Mouse (Mus musculus) myocyte (in vitro differentiated cells): ENCODE measurements around the gene Tex264. TPM values are rescaled to one million over a fixed set of nuclear protein-coding genes. Genes with fewer than 3 reads are reported as not detected.
A peak's percentile ranks its signal among the peaks of the same experiment; 100 is the strongest.

Source experiments
- H3K27me3 ChIP-seq: one replicate; pipeline ENCODE4 v1.6.1; 2011; ENCODE audit not compliant: control insufficient read depth, insufficient read depth, insufficient read length
- H3K36me3 ChIP-seq: one replicate; pipeline ENCODE4 v1.6.1; 2011; ENCODE audit not compliant: control insufficient read depth, insufficient read depth
- H3K4me2 ChIP-seq: one replicate; pipeline ENCODE4 v1.6.1; 2011; ENCODE audit warnings: low read depth, control low read depth
- H3K4me3 ChIP-seq: one replicate; pipeline ENCODE4 v1.5.1; 2011; ENCODE audit warnings: mild to moderate bottlenecking, control low read depth, moderate library complexity
- H3K79me2 ChIP-seq: one replicate; pipeline ENCODE4 v1.6.1; 2011; ENCODE audit not compliant: control insufficient read depth, insufficient read depth
- H3ac ChIP-seq: one replicate; pipeline ENCODE4 v1.6.1; 2011; ENCODE audit not compliant: control insufficient read depth, insufficient read length
- CEBPB ChIP-seq: IDR thresholded peaks from 2 replicates; pipeline ENCODE4 v1.6.1; 2011; ENCODE audit warnings: mild to moderate bottlenecking, moderate library complexity; ENCODE audit not compliant: poor library complexity, insufficient read depth, severe bottlenecking
- E2F4 ChIP-seq: IDR thresholded peaks from one replicate; pipeline ENCODE4 v1.6.1; 2011; ENCODE audit warnings: mild to moderate bottlenecking, control low read depth, moderate library complexity; ENCODE audit not compliant: insufficient read depth
- MAX ChIP-seq: IDR thresholded peaks from one replicate; pipeline ENCODE4 v1.6.1; 2011; ENCODE audit warnings: low read depth, mild to moderate bottlenecking, control low read depth
- MYOD1 ChIP-seq, 3 experiments: IDR thresholded peaks; one replicate each; pipeline ENCODE4 v1.6.1; 2011; ENCODE audit warnings: control low read depth in 2 of 3, low read depth in 2 of 3, mild to moderate bottlenecking in 2 of 3, moderate library complexity in 1 of 3; ENCODE audit not compliant: insufficient read length in 2 of 3, control insufficient read depth in 1 of 3
- MYOG ChIP-seq, 3 experiments: IDR thresholded peaks; one replicate each; pipeline ENCODE4 v1.6.1; 2011; ENCODE audit warnings: control low read depth in 2 of 3, low read depth in 2 of 3, mild to moderate bottlenecking in 2 of 3; ENCODE audit not compliant: insufficient read length in 2 of 3, control insufficient read depth in 1 of 3, insufficient read depth in 1 of 3
- POLR2A ChIP-seq: IDR thresholded peaks from one replicate; pipeline ENCODE4 v1.6.1; 2011; ENCODE audit warnings: low read depth, mild to moderate bottlenecking, control low read depth, moderate library complexity; ENCODE audit not compliant: insufficient read length
- POLR2AphosphoS2 ChIP-seq: IDR thresholded peaks from one replicate; pipeline ENCODE4 v1.6.1; 2011; ENCODE audit warnings: low read depth, control low read depth; ENCODE audit not compliant: insufficient read length
- REST ChIP-seq: IDR thresholded peaks from one replicate; pipeline ENCODE4 v1.6.1; 2011; ENCODE audit warnings: mild to moderate bottlenecking, control low read depth, moderate library complexity; ENCODE audit not compliant: insufficient read depth, insufficient read length
- SRF ChIP-seq: IDR thresholded peaks from one replicate; pipeline ENCODE4 v1.6.1; 2011; ENCODE audit warnings: low read depth; ENCODE audit not compliant: control insufficient read depth, insufficient read length
- TCF12 ChIP-seq: IDR thresholded peaks from one replicate; pipeline ENCODE4 v1.6.1; 2011; ENCODE audit warnings: mild to moderate bottlenecking, control low read depth; ENCODE audit not compliant: poor library complexity, insufficient read depth, severe bottlenecking
- TCF3 ChIP-seq: IDR thresholded peaks from one replicate; pipeline ENCODE4 v1.6.1; 2011; ENCODE audit warnings: low read depth, control low read depth; ENCODE audit not compliant: insufficient read length
- USF1 ChIP-seq: IDR thresholded peaks from one replicate; pipeline ENCODE4 v1.6.1; 2011; ENCODE audit warnings: low read depth, mild to moderate bottlenecking, control low read depth, moderate library complexity
- polyA plus RNA-seq: library from polyadenylated mRNA; unstranded; fragments of >200 nt; fragmentation: generic; extraction: Trizol; gene quantifications from one replicate; pipeline ENCODE4 v1.2.1, GENCODE M21; 2012; ENCODE audit warnings: missing spikeins

Gene Tex264
- polyA plus RNA-seq, 1 experiment, result 111 TPM

DNA sequence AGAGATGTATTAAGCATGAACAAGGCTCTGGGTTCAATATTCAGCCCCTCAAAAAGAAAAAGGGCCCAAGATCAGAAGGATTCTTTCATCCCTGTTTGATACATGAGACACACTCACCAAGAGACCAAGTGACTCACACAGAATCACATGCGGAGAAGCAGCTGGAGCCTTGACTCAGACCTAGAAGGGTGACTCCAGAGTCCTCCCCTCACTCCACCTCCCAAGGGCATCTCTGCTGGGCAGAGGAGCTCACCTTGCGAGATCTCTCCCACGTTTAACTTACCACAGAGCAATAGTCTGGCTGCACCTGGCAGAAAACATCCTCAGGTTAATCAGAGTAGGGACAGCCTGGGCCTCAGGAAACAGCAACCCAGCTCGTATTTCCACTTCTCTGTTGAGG is 7.5 kb downstream of the Tex264 start:
- H3K4me2 ChIP-seq, result no peak overlapping the region
- H3K27me3 ChIP-seq, result no peaks in the 10 kb centered on the region
- no peak overlapping the region for H3K4me3 ChIP-seq
- peaks cover 6% of the 10 kb centered on the region for H3K36me3 ChIP-seq
- no peak overlapping the region for H3ac ChIP-seq
- peaks cover 6% of the 10 kb centered on the region for H3K79me2 ChIP-seq
- TF ChIP-seq E2F4 (no peak), SRF (no peak), POLR2AphosphoS2 (no peak), MYOG (IDR thresholded peaks at IDR 0.05; ENCODE audit: control insufficient read depth in 1 of 3, insufficient read depth in 1 of 3, insufficient read length in 2 of 3, low read depth in 2 of 3) (peak in 2 of 3 experiments; percentile 62 to 72), TCF3 (no peak), CEBPB (no peak), MAX (no peak), MYOD1 (IDR thresholded peaks at IDR 0.05; ENCODE audit: control insufficient read depth in 1 of 3, insufficient read length in 2 of 3, low read depth in 2 of 3) (peak in 2 of 3 experiments; percentile 15 to 64), USF1 (peak; percentile 9), REST (no peak)

DNA sequence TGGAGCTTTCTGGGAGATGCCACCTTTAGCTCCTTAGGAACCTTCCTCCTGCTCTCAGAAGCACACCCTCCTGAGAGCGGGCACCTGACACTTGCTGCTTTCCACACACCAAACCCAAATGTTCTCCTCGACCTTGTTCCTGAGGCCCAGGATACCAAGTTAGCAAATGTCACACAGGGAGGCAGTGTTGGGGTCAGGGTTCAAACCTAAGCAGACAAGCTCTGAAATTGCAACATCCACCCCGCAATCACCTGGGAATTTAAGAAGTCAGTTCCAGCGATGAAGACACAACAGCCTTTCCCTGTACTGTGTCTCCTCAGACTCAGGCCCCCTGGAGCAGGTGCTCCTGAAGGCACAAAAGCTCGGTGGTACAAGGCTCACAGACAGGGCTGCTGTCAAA is 8.0 kb downstream of the Tex264 start:
- TF ChIP-seq MYOG (IDR thresholded peaks at IDR 0.05; ENCODE audit: control insufficient read depth in 1 of 3, insufficient read depth in 1 of 3, insufficient read length in 2 of 3, low read depth in 2 of 3) (no peak), REST (no peak), CEBPB (no peak)
- Histone ChIP-seq H3K36me3 (peaks cover 6% of the 10 kb centered on the region), H3K4me3 (no peak overlapping the region), H3K79me2 (peaks cover under 1% of the 10 kb centered on the region), H3ac (no peak overlapping the region), H3K4me2 (no peak overlapping the region), H3K27me3 (no peaks in the 10 kb centered on the region)

DNA sequence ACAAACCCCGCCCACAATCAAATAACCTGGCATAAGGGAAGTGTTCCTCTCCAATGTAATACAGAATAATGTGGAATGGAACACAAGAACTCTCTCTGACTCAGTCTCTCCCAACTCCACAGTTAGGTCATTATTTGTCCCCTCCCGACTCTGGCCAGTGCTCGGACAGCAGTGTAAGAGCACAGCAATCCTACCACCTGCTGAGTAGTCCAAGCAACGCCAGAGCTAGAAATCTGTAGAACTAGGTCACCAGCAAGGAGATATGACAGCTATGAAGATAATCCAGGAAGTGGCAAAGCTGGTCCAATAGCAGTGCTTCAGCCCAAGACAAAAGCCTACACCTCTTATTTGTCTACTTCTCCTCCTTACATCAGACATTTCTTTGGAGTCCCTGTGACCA is 9.2 kb downstream of the Tex264 start:
- no peak overlapping the region for H3ac ChIP-seq
- TF ChIP-seq POLR2A, result no peak
- peak; percentile 67; the same call in 1 of the 2 replicates for TF ChIP-seq CEBPB
- H3K36me3 ChIP-seq, result peaks cover 10% of the 10 kb centered on the region
- no peak overlapping the region for H3K4me2 ChIP-seq
- no peaks in the 10 kb centered on the region for H3K79me2 ChIP-seq
- no peaks in the 10 kb centered on the region for H3K27me3 ChIP-seq
- H3K4me3 ChIP-seq, result no peak overlapping the region

DNA sequence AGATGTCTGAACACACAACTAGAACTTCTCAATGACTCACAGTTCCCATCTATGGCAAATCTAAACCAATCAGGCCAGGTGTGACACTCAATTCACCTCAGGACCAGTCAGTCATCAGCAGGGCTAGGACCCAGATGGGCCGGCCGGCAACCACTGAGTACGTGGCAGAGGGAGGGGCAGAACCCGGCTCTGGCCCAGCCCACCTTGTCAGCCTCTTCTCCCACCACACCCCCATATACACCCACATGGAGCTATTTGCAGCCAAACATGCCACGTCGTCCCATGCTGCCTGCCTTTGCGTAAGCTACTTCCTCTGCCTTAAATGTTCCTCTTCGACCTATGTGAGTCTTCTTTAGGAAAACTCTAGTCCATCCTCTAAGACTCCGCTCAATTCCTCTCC is 9.8 kb downstream of the Tex264 start:
- Histone ChIP-seq H3K27me3 (no peaks in the 10 kb centered on the region), H3K79me2 (no peaks in the 10 kb centered on the region), H3K4me2 (peak overlapping the region; percentile 24), H3ac (no peak overlapping the region), H3K4me3 (no peak overlapping the region), H3K36me3 (peaks cover 10% of the 10 kb centered on the region)
- TF ChIP-seq POLR2A, result no peak
- no peak for TF ChIP-seq TCF3
- TF ChIP-seq MYOD1 (IDR thresholded peaks at IDR 0.05; ENCODE audit: control insufficient read depth in 1 of 3, insufficient read length in 2 of 3, low read depth in 2 of 3), result no peak
- TF ChIP-seq MYOG (IDR thresholded peaks at IDR 0.05; ENCODE audit: control insufficient read depth in 1 of 3, insufficient read depth in 1 of 3, insufficient read length in 2 of 3, low read depth in 2 of 3), result no peak
- no peak for TF ChIP-seq POLR2AphosphoS2
- no peak for TF ChIP-seq E2F4
- no peak for TF ChIP-seq REST
- TF ChIP-seq TCF12, result no peak
- no peak for TF ChIP-seq SRF
- TF ChIP-seq CEBPB, result no peak
- TF ChIP-seq USF1, result no peak
- no peak for TF ChIP-seq MAX

DNA sequence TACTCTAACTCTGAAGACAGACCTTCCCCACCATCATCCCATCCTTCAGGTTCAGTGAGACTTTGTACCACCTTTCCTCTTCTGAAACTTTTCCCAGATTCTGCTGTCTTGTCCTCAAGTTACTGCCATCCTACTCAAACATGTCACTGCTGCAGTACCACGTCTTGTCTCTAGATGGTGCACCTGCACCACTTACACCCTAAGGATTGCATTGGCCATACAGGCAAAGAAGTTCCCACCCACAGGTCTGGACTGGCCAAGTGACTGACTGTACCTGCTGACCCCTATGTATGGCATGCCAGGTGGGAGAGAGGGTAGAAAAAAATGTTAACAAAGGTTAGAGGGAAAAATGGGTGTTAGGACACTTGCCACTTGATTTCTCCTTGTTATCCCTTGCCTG is 10.2 kb downstream of the Tex264 start:
- H3ac ChIP-seq, result no peak overlapping the region
- H3K79me2 ChIP-seq, result no peaks in the 10 kb centered on the region
- peak overlapping the region; percentile 4 for H3K4me2 ChIP-seq
- TF ChIP-seq MYOD1 (IDR thresholded peaks at IDR 0.05; ENCODE audit: control insufficient read depth in 1 of 3, insufficient read length in 2 of 3, low read depth in 2 of 3) (no peak), CEBPB (no peak), USF1 (no peak), TCF12 (no peak), MYOG (IDR thresholded peaks at IDR 0.05; ENCODE audit: control insufficient read depth in 1 of 3, insufficient read depth in 1 of 3, insufficient read length in 2 of 3, low read depth in 2 of 3) (no peak), REST (no peak), TCF3 (no peak), POLR2AphosphoS2 (no peak), POLR2A (no peak), MAX (no peak), SRF (no peak), E2F4 (no peak)
- H3K36me3 ChIP-seq, result peaks cover 10% of the 10 kb centered on the region
- no peaks in the 10 kb centered on the region for H3K27me3 ChIP-seq
- H3K4me3 ChIP-seq, result no peak overlapping the region
